Comparison of ENCODE assay signal across 8 mouse cellular contexts in the genomic region with DNA sequence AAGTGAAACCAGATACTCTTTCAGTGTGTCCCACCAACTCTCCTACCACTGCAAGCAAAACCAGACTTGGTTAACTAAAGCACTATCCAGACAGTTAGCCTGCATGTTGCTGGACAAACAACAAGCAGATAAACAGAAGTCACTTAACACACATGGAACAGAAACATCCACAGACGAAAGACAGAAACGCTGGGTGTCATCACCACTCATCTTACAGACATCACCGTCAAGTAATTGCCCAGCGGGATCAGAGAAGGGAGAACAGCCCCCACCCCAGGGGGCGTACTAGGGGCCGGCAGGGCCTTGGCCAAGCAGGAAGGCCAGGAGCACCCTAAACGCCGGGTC. TPM values are rescaled to one million over a fixed set of nuclear protein-coding genes. Genes with fewer than 3 reads are reported as not detected.
A peak's percentile ranks its signal among the peaks of the same experiment; 100 is the strongest.
DNase-seq lines count a peak whose midpoint lies in the region; ATAC-seq and TF ChIP-seq lines count a peak whose summit lies in the region.

No protein-coding gene starts in this region.

- no peak for DNase-seq in heart, adult 11 months
- DNase-seq in forebrain, embryonic 14.5 days (ENCODE audit: low spot score): peak; percentile 2
- no peak for DNase-seq in liver, postnatal 0 days
- DNase-seq in ovary, postnatal 36 days (ENCODE audit: low spot score): no peak
- DNase-seq in cerebellum, adult 11-12 months: no peak

- H3K27ac ChIP-seq in heart, embryonic 12.5 days (ENCODE audit: poor library complexity, severe bottlenecking): peak overlapping the region; percentile 59; the same call in 1 of the 2 replicates
- H3K27ac ChIP-seq in ES-Bruce4 (ENCODE audit: insufficient read depth, low read length): no peak overlapping the region
- peak overlapping the region; percentile 44; the same call in 1 of the 2 replicates for H3K27ac ChIP-seq in forebrain, embryonic 14.5 days (ENCODE audit: low read depth, low read length)
- H3K27ac ChIP-seq in liver, postnatal 0 days (ENCODE audit: low read depth): peak overlapping the region; percentile 77

- H3K4me3 ChIP-seq in heart, embryonic 12.5 days: peak overlapping the region; percentile 89
- peak overlapping the region; percentile 78 for H3K4me3 ChIP-seq in ES-Bruce4 (ENCODE audit: low read depth, low read length)
- H3K4me3 ChIP-seq in forebrain, embryonic 14.5 days (ENCODE audit: low read depth, low read length): peak overlapping the region; percentile 84
- H3K4me3 ChIP-seq in liver, postnatal 0 days (ENCODE audit: low read depth, low read length): peak overlapping the region; percentile 70

- TF ChIP-seq CTCF in ES-Bruce4 (IDR thresholded peaks at IDR 0.05; ENCODE audit: low read depth, low read length): no peak
- no peak for TF ChIP-seq CTCF in liver, postnatal 0 days (IDR thresholded peaks at IDR 0.05; ENCODE audit: low read depth)

- ATAC-seq in heart, embryonic 12.5 days (ENCODE audit: insufficient number of reproducible peaks, low FRiP score): no peak
- no peak for ATAC-seq in forebrain, embryonic 14.5 days
- ATAC-seq in liver, postnatal 0 days: no peak
- ATAC-seq in megakaryocyte progenitor cell, adult 5-6 weeks (replicated peaks; ENCODE audit: poor library complexity): no peak

- peak overlapping the region; percentile 89 for H3K4me2 ChIP-seq in heart, embryonic 12.5 days
- H3K4me2 ChIP-seq in forebrain, embryonic 14.5 days (ENCODE audit: low read length): peak overlapping the region; percentile 77
- H3K4me2 ChIP-seq in liver, postnatal 0 days (ENCODE audit: low read depth, low read length): peak overlapping the region; percentile 89

- 0% methylated on average over 8 of the region's 8 CpGs for WGBS in heart, embryonic 12.5 days
- under 1% methylated on average over 8 of the region's 8 CpGs for WGBS in forebrain, embryonic 14.5 days
- WGBS in liver, postnatal 0 days (ENCODE audit: insufficient replicate concordance): 0% methylated on average over 8 of the region's 8 CpGs

- no peak for TF ChIP-seq POLR2A in ES-Bruce4 (IDR thresholded peaks at IDR 0.05; ENCODE audit: insufficient read depth, low read length)

- H3K4me1 ChIP-seq in heart, embryonic 12.5 days (replicated peaks): peaks cover 16% of the 10 kb centered on the region
- H3K4me1 ChIP-seq in ES-Bruce4 (ENCODE audit: control insufficient read depth, insufficient read depth, low read length): no peaks in the 10 kb centered on the region
- H3K4me1 ChIP-seq in forebrain, embryonic 14.5 days (ENCODE audit: control insufficient read depth, insufficient read depth, low read length): peaks cover 10% of the 10 kb centered on the region
- peaks cover 23% of the 10 kb centered on the region for H3K4me1 ChIP-seq in liver, postnatal 0 days (ENCODE audit: insufficient read depth)

- peak overlapping the region; percentile 87 for H3K9ac ChIP-seq in heart, embryonic 12.5 days
- peak overlapping the region; percentile 78 for H3K9ac ChIP-seq in ES-Bruce4 (ENCODE audit: low read depth, poor library complexity, severe bottlenecking)
- peak overlapping the region; percentile 74 for H3K9ac ChIP-seq in forebrain, embryonic 14.5 days (ENCODE audit: low read length)
- H3K9ac ChIP-seq in liver, postnatal 0 days (replicated peaks): peak overlapping the region; percentile 73

- no peak for TF ChIP-seq EP300 in ES-Bruce4 (IDR thresholded peaks at IDR 0.05; ENCODE audit: insufficient read depth, low read depth, low read length)
- TF ChIP-seq EP300 in liver, postnatal 0 days (IDR thresholded peaks at IDR 0.05; ENCODE audit: low read depth): no peak

- H3K9me3 ChIP-seq in heart, embryonic 12.5 days (replicated peaks): 0 out of 2 replicates have a peak, but pooled peaks cover 4% of the 10 kb centered on the region
- H3K9me3 ChIP-seq in ES-Bruce4 (replicated peaks; ENCODE audit: control insufficient read depth, insufficient read depth, low read length, poor library complexity, severe bottlenecking): peaks cover 4% of the 10 kb centered on the region
- no peaks in the 10 kb centered on the region for H3K9me3 ChIP-seq in forebrain, embryonic 14.5 days (replicated peaks; ENCODE audit: control insufficient read depth, low read length)
- H3K9me3 ChIP-seq in liver, postnatal 0 days (ENCODE audit: low read length): 0 out of 2 replicates have a peak, but pooled peaks cover 2% of the 10 kb centered on the region

- peaks cover 40% of the 10 kb centered on the region for H3K36me3 ChIP-seq in heart, embryonic 12.5 days
- H3K36me3 ChIP-seq in ES-Bruce4 (ENCODE audit: control insufficient read depth, insufficient read depth, low read length, poor library complexity, severe bottlenecking): peaks cover 39% of the 10 kb centered on the region
- H3K36me3 ChIP-seq in forebrain, embryonic 14.5 days (ENCODE audit: control insufficient read depth, insufficient read depth, low read length): peaks cover 31% of the 10 kb centered on the region
- H3K36me3 ChIP-seq in liver, postnatal 0 days (replicated peaks; ENCODE audit: insufficient read depth, low read length): peaks cover 12% of the 10 kb centered on the region

- no peaks in the 10 kb centered on the region for H3K27me3 ChIP-seq in heart, embryonic 12.5 days (replicated peaks)
- H3K27me3 ChIP-seq in ES-Bruce4 (ENCODE audit: control insufficient read depth, insufficient read depth, low read length, poor library complexity, severe bottlenecking): no peaks in the 10 kb centered on the region
- no peaks in the 10 kb centered on the region for H3K27me3 ChIP-seq in forebrain, embryonic 14.5 days (replicated peaks; ENCODE audit: control insufficient read depth, insufficient read depth, low read length)
- H3K27me3 ChIP-seq in liver, postnatal 0 days (ENCODE audit: insufficient read depth, low read length): no peaks in the 10 kb centered on the region

RNA-seq across cellular contexts. Expression of gene Gemin5, which starts 0.5 kb away (rescaled TPM):
- 14.9 and 16.5 TPM in 2 replicates for polyA plus RNA-seq in heart, embryonic 12.5 days (2016; fragmentation: Nextera tagmentation; extraction: Ambion mirVana)
- 45.5 and 50.4 TPM in 2 replicates for polyA plus RNA-seq in ES-Bruce4 (2011; ENCODE audit: insufficient read depth, insufficient read length, low read depth, missing spikeins)
- 15.0 and 15.2 TPM in 2 replicates for polyA plus RNA-seq in forebrain, embryonic 14.5 days (2014; fragmentation: Nextera tagmentation; extraction: Ambion mirVana)
- 4.2 and 5.3 TPM in 2 replicates for polyA plus RNA-seq in liver, postnatal 0 days (2015; fragmentation: Nextera tagmentation; extraction: Ambion mirVana)
- total RNA-seq in megakaryocyte progenitor cell, adult 5-6 weeks (2015): 18.8 and 19.4 TPM in 2 replicates
- total RNA-seq in megakaryocyte progenitor cell, adult 5-6 weeks (2017): 27.5 and 30.8 TPM in 2 replicates

RNA-seq across cellular contexts. Expression of gene Mrpl22, which starts 3.7 kb away (rescaled TPM):
- 102 and 109 TPM in 2 replicates for polyA plus RNA-seq in heart, embryonic 12.5 days (2016; fragmentation: Nextera tagmentation; extraction: Ambion mirVana)
- 61.9 and 66.8 TPM in 2 replicates for polyA plus RNA-seq in ES-Bruce4 (2011; ENCODE audit: insufficient read depth, insufficient read length, low read depth, missing spikeins)
- 107 and 138 TPM in 2 replicates for polyA plus RNA-seq in forebrain, embryonic 14.5 days (2014; fragmentation: Nextera tagmentation; extraction: Ambion mirVana)
- 87.7 and 87.9 TPM in 2 replicates for polyA plus RNA-seq in liver, postnatal 0 days (2015; fragmentation: Nextera tagmentation; extraction: Ambion mirVana)
- total RNA-seq in megakaryocyte progenitor cell, adult 5-6 weeks (2015): 76.5 and 83.3 TPM in 2 replicates
- 52.2 and 52.3 TPM in 2 replicates for total RNA-seq in megakaryocyte progenitor cell, adult 5-6 weeks (2017)

RNA-seq across cellular contexts. Expression of gene Igtp, which starts 31.6 kb away (rescaled TPM):
- polyA plus RNA-seq in heart, embryonic 12.5 days (2016; fragmentation: Nextera tagmentation; extraction: Ambion mirVana): 3.7 and 3.9 TPM in 2 replicates
- 9.9 and 10.1 TPM in 2 replicates for polyA plus RNA-seq in ES-Bruce4 (2011; ENCODE audit: insufficient read depth, insufficient read length, low read depth, missing spikeins)
- polyA plus RNA-seq in forebrain, embryonic 14.5 days (2014; fragmentation: Nextera tagmentation; extraction: Ambion mirVana): 1.4 and 1.6 TPM in 2 replicates
- 42.4 and 43.7 TPM in 2 replicates for polyA plus RNA-seq in liver, postnatal 0 days (2015; fragmentation: Nextera tagmentation; extraction: Ambion mirVana)
- 13.4 and 16.3 TPM in 2 replicates for total RNA-seq in megakaryocyte progenitor cell, adult 5-6 weeks (2015)
- total RNA-seq in megakaryocyte progenitor cell, adult 5-6 weeks (2017): 8.6 and 9.6 TPM in 2 replicates

RNA-seq across cellular contexts. Expression of gene Irgm2, which starts 31.6 kb away (rescaled TPM):
- polyA plus RNA-seq in heart, embryonic 12.5 days (2016; fragmentation: Nextera tagmentation; extraction: Ambion mirVana): 2.8 and 3.7 TPM in 2 replicates
- polyA plus RNA-seq in ES-Bruce4 (2011; ENCODE audit: insufficient read depth, insufficient read length, low read depth, missing spikeins): 5.4 and 5.6 TPM in 2 replicates
- polyA plus RNA-seq in forebrain, embryonic 14.5 days (2014; fragmentation: Nextera tagmentation; extraction: Ambion mirVana): 0.57 and 0.63 TPM in 2 replicates
- 17.2 and 18.2 TPM in 2 replicates for polyA plus RNA-seq in liver, postnatal 0 days (2015; fragmentation: Nextera tagmentation; extraction: Ambion mirVana)
- total RNA-seq in megakaryocyte progenitor cell, adult 5-6 weeks (2015): 5.7 and 5.8 TPM in 2 replicates
- 3.9 and 7.1 TPM in 2 replicates for total RNA-seq in megakaryocyte progenitor cell, adult 5-6 weeks (2017)
